Mouse (Mus musculus) hindbrain, embryonic 11.5 days (tissue): ENCODE results near the gene Vps50. TPM values are rescaled to one million over a fixed set of nuclear protein-coding genes. Genes with fewer than 3 reads are reported as not detected.

Experiments used
- ATAC-seq: fragments of 200-750 bp; cut with Nextera tagmentation; 2 replicates; pipeline ENCODE4 v1.8.0; 2017; ENCODE audit warnings: mild to moderate bottlenecking, moderate TSS enrichment, moderate library complexity; ENCODE audit not compliant: low FRiP score
- DNase-seq: peaks from one replicate; pipeline ENCODE4 v3.0.0-alpha.2; 2015; ENCODE audit warnings: low spot score
- H3K27ac ChIP-seq: fragments of 300-500 bp; sonication (generic); 2 replicates; pipeline ENCODE4 v1.5.1; 2014; ENCODE audit warnings: mild to moderate bottlenecking, low read depth, low read length
- H3K27me3 ChIP-seq: fragments of 300-500 bp; sonication (generic); 2 replicates; pipeline ENCODE4 v1.6.1; 2014; ENCODE audit warnings: mild to moderate bottlenecking, low read length, moderate library complexity, mixed read lengths; ENCODE audit not compliant: control insufficient read depth, insufficient read depth
- H3K36me3 ChIP-seq: fragments of 300-500 bp; sonication (generic); 2 replicates; pipeline ENCODE4 v1.6.1; 2014; ENCODE audit warnings: mild to moderate bottlenecking, low read length, moderate library complexity, mixed read lengths; ENCODE audit not compliant: control insufficient read depth, insufficient read depth
- H3K4me1 ChIP-seq: fragments of 300-500 bp; sonication (generic); replicated peaks from 2 replicates; pipeline ENCODE4 v1.6.1; 2014; ENCODE audit warnings: low read length, mixed read lengths; ENCODE audit not compliant: control insufficient read depth, insufficient read depth
- H3K4me2 ChIP-seq: fragments of 300-500 bp; sonication (generic); replicated peaks from 2 replicates; pipeline ENCODE4 v1.6.1; 2014; ENCODE audit warnings: mild to moderate bottlenecking, low read depth, low read length
- H3K4me3 ChIP-seq: fragments of 300-500 bp; sonication (generic); 2 replicates; pipeline ENCODE4 v1.5.1; 2014; ENCODE audit warnings: low read depth, low read length
- H3K9ac ChIP-seq: fragments of 300-500 bp; sonication (generic); 2 replicates; pipeline ENCODE4 v1.6.1; 2014; ENCODE audit warnings: low read depth, low read length
- H3K9me3 ChIP-seq: fragments of 300-500 bp; sonication (generic); 2 replicates; pipeline ENCODE4 v1.6.1; 2016; ENCODE audit warnings: low read length; ENCODE audit not compliant: control insufficient read depth
- WGBS: fragments of 180-500 bp; shearing (Covaris S2); extraction: QIAGEN DNeasy Blood & Tissue Kit; methylation state at CpG from one replicate; pipeline ENCODE4 v1.1.7; 2014; 5-methylcytosine and 5-hydroxymethylcytosine counted together
- polyA plus RNA-seq: library from polyadenylated mRNA; unstranded; fragments of >200 nt; fragmentation: Nextera tagmentation; extraction: Ambion mirVana; gene quantifications from 2 replicates; pipeline ENCODE4 v1.2.1, GENCODE M21; 2014

The Vps50 gene
- 39.5 and 45.4 TPM in 2 replicates for polyA plus RNA-seq

DNA sequence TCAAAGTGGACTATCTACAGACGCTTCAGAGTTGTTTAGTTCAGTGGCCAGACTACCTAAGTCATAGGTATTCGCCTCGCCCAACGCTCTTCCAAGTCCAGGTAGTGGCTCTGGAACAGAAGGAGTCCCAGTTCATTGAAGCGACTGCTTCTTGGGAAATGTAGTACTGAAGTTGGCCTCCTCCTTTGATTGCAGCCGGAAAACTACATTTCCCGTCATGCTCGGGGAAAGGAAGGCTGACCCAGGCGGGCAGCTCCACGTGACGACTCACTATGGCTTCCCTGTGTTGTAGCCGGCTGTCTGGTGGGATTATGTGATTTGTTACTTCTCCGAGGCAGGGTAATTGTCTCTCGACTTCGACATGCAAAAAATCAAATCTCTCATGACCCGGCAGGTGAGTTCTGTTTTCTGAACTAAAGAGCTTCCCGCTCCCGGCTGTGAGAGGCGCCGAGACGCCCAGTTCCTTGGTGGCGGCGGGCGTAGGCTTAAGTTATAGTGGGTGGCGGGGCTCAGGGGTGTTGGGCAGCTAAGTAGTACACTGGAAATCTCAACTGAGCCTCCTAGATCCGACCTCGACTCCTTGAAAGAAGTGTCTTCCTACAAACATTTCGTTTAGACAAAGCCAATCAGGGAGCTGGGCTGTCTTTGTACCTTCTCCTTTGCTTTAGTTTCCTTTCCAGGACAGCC lies at the start of gene Vps50, which contains the start of gene Hepacam2:
Vps50 (plus strand) TSS at position 221 of the 687 bp plus-strand sequence.
Hepacam2 (minus strand) TSS at position 137 of the 687 bp plus-strand sequence.
- peak within 1 kb of the TSS; percentile 89 for H3K4me2 ChIP-seq
- WGBS = 1% methylated on average over 28 of the region's 28 CpGs
- no peak within 1 kb of the TSS for H3K27ac ChIP-seq

DNA sequence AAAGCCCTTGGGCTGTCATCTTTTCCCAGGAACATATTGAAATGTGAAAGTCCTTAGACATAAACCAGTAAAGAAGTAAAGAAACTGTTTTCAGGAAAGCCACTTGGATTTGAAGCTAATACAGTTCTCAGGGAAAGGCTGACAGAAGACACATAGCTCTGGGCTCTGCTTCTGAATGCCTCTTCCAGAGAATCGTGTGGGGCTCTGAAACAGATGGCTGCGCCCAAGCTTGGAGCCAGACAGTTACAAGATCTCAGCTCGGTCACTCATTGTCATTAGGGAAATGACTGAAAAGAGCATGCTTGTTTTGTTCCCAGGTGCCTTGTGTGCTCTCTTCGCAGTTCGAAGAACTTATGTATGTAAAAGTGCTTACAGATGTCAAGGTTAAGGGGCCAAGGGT lies 43.8 kb upstream of the Vps50 start:
- ATAC-seq = no peak
- no peaks in the 10 kb centered on the region for H3K36me3 ChIP-seq

More for the DNA sequence above, at the start of gene Vps50, which contains the start of gene Hepacam2:
- DNase-seq = peak; percentile 92
- H3K4me1 ChIP-seq = no peaks in the 10 kb centered on the region
- ATAC-seq = peak; percentile 99
- H3K9me3 ChIP-seq = no peaks in the 10 kb centered on the region
- H3K4me3 ChIP-seq = peak within 1 kb of the TSS; percentile 51
- peak within 1 kb of the TSS; percentile 60 for H3K9ac ChIP-seq
- H3K36me3 ChIP-seq = no peaks in the 10 kb centered on the region
- H3K27me3 ChIP-seq = no peaks in the 10 kb centered on the region

DNA sequence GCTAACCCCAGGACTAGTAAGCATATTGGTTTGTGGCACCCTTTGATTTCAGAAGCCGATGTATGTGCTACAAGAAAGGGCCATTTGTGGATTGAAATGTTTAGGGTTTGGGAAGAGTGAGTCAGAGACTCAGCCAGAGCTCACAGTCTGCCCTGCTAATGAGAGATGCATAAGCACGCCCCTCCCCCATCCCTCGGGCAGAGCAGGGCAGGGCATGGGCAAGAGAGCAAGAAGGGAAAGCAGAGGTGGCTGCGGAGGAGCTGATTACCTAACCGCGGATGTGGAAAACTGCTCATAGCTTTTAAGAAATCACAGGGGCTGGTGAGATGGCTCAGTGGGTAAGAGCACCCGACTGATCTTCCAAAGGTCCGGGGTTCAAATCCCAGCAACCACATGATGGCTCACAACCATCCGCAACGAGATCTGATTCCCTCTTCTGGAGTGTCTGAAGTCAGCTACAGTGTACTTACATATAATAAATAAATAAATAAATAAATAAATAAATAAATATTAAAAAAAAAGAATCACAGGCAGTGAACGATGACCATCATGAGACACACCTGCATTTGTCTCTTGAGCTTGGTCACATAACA lies 42.1 kb upstream of the Vps50 start:
- WGBS = 78% methylated on average over 11 of the region's 11 CpGs
- Histone ChIP-seq H3K9me3 (no peaks in the 10 kb centered on the region), H3K9ac (no peak overlapping the region), H3K27me3 (no peaks in the 10 kb centered on the region), H3K4me3 (no peak overlapping the region), H3K27ac (no peak overlapping the region), H3K36me3 (no peaks in the 10 kb centered on the region), H3K4me2 (no peak overlapping the region), H3K4me1 (no peaks in the 10 kb centered on the region)
- no peak for DNase-seq
- ATAC-seq = no peak

More for the DNA sequence above, 43.8 kb upstream of the Vps50 start:
- Histone ChIP-seq H3K27ac (no peak overlapping the region), H3K9me3 (no peaks in the 10 kb centered on the region), H3K9ac (no peak overlapping the region), H3K4me1 (no peaks in the 10 kb centered on the region), H3K4me3 (no peak overlapping the region), H3K27me3 (no peaks in the 10 kb centered on the region), H3K4me2 (no peak overlapping the region)
- DNase-seq = no peak
- 63% methylated on average over 5 of the region's 5 CpGs for WGBS

DNA sequence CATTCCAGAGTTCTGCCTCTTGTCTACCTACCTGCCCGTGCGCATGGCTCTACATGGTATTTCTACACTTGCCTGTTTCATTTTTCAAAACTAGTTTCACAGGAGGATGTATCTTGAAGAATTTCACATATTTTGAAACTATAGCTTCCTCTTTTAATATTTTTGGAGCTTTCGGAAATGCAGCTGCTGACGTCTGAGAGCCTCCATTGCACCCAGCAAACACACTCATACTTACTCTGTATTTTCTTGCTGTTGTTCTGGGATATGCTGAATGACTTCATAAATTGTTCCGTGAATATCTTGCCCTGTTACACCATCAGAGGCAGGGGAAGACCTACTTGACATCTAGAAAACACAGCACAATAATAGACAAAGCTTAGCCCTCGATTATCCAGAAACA lies 35.2 kb upstream of the Vps50 start:
- no peak for ATAC-seq
- no peaks in the 10 kb centered on the region for H3K4me1 ChIP-seq
- H3K4me2 ChIP-seq = no peak overlapping the region
- no peak for DNase-seq
- no peaks in the 10 kb centered on the region for H3K9me3 ChIP-seq
- H3K27ac ChIP-seq = no peak overlapping the region
- no peak overlapping the region for H3K9ac ChIP-seq
- no peak overlapping the region for H3K4me3 ChIP-seq
- no peaks in the 10 kb centered on the region for H3K36me3 ChIP-seq
- 77% methylated on average over 6 of the region's 6 CpGs for WGBS
- no peaks in the 10 kb centered on the region for H3K27me3 ChIP-seq

DNA sequence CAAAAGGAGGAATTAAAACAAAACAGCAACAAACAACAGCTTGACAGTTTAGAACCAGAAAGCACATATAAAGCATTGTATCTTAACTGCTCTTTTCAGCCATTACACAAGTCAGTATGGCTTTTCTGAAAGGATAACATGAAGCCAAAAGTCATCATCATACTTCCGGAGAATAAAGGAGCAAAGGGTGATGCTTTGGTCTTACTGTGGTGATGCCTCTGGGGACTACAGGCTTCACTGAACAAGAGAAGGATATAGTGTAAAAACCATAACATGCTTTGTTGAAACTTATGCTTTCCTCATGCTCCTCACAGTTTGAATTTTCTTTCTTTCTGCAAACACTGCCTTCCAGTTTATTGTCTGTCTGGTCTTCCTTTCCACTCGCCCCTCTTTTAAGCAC lies 34.6 kb upstream of the Vps50 start:
- H3K4me2 ChIP-seq = no peak overlapping the region
- 79% methylated on average over 2 of the region's 2 CpGs for WGBS
- no peak overlapping the region for H3K27ac ChIP-seq
- H3K9me3 ChIP-seq = no peaks in the 10 kb centered on the region
- H3K4me3 ChIP-seq = no peak overlapping the region
- no peaks in the 10 kb centered on the region for H3K36me3 ChIP-seq
- no peak for DNase-seq
- H3K4me1 ChIP-seq = no peaks in the 10 kb centered on the region
- H3K9ac ChIP-seq = no peak overlapping the region
- H3K27me3 ChIP-seq = no peaks in the 10 kb centered on the region
- no peak for ATAC-seq

DNA sequence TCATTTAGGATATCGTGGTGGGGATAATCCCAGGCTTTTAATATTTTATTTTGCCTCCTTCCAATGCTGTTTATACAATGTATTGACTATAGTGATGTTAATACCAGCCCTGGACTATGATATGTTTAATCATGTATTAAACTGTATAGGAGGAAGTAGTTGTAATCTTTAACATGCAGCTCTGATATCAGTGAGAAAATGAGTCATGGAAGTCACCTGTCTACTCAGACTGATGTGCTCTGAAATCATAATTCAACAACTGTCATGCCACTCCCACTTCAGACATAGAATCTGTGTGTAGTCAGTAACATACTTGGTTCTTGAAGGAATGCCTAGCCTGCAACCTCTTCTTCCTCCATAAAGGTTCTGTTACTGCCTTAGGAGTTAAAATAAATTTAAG lies 29.6 kb upstream of the Vps50 start:
- no peak for ATAC-seq
- 65% methylated on average over 1 of the region's 1 CpGs for WGBS
- Histone ChIP-seq H3K4me3 (no peak overlapping the region), H3K4me1 (no peaks in the 10 kb centered on the region), H3K9me3 (no peaks in the 10 kb centered on the region), H3K9ac (no peak overlapping the region), H3K27ac (no peak overlapping the region), H3K4me2 (no peak overlapping the region), H3K36me3 (no peaks in the 10 kb centered on the region), H3K27me3 (no peaks in the 10 kb centered on the region)
- no peak for DNase-seq

- 68% methylated on average over 2 of the region's 2 CpGs for WGBS
- Histone ChIP-seq H3K9me3 (no peaks in the 10 kb centered on the region), H3K4me1 (no peaks in the 10 kb centered on the region), H3K4me2 (no peak overlapping the region), H3K27me3 (no peaks in the 10 kb centered on the region), H3K9ac (no peak overlapping the region), H3K27ac (no peak overlapping the region), H3K36me3 (no peaks in the 10 kb centered on the region), H3K4me3 (no peak overlapping the region)
- DNase-seq (no peak), ATAC-seq (no peak)
Observed at GRCm38 (mm10) chr6:3470706-3471105, 27.5 kb upstream of the Vps50 start.

GRCm38 (mm10) chr6:3476299-3476698 lies 21.9 kb upstream of the Vps50 start:
- Histone ChIP-seq H3K27ac (no peak overlapping the region), H3K36me3 (no peaks in the 10 kb centered on the region), H3K27me3 (no peaks in the 10 kb centered on the region), H3K9me3 (no peaks in the 10 kb centered on the region), H3K9ac (no peak overlapping the region), H3K4me3 (no peak overlapping the region), H3K4me1 (no peaks in the 10 kb centered on the region), H3K4me2 (no peak overlapping the region)
- ATAC-seq (no peak), DNase-seq (no peak)
- 72% methylated on average over 2 of the region's 2 CpGs for WGBS

GRCm38 (mm10) chr6:3479853-3480252 lies 18.3 kb upstream of the Vps50 start:
- Histone ChIP-seq H3K4me2 (no peak overlapping the region), H3K27me3 (no peaks in the 10 kb centered on the region), H3K9me3 (no peaks in the 10 kb centered on the region), H3K27ac (no peak overlapping the region), H3K4me3 (no peak overlapping the region), H3K9ac (no peak overlapping the region), H3K36me3 (no peaks in the 10 kb centered on the region), H3K4me1 (no peaks in the 10 kb centered on the region)
- ATAC-seq (no peak), DNase-seq (no peak)
- 74% methylated on average over 5 of the region's 5 CpGs for whole genome bisulfite sequencing
